Mouse (Mus musculus) thymus, postnatal 4 days (tissue): ENCODE data around the gene Pzp.

ENCODE experiments used
- DNase-seq: peaks from one replicate; pipeline ENCODE4 v3.0.0; 2021

Gene Pzp

GRCm38 (mm10) chr6:128526601-128527000 lies at the start of gene Pzp:
Pzp (minus strand) TSS chr6:128526720.
- DNase-seq = no peak

DNA sequence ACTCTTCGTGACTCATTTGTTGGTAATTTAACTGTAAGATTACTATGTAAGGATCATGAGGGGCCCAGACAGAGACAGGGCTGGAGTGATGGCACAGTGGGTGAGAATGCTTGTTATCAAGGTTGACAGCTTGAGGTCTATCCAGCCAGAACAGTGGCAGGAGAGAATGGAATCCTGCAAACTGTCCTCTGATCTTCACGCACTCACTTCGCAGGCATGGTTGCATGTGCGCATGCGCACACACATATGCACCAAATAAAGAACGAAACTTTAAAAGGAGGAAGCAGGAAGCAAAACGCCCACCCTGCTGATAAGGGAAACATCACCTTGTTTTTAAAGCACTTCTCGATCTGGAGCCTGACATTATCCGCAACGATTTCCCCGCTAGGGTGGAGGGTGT lies 40.1 kb upstream of the Pzp start:
- DNase-seq = no peak

GRCm38 (mm10) chr6:128554049-128554448 lies 27.5 kb upstream of the Pzp start:
- DNase-seq = no peak

DNA sequence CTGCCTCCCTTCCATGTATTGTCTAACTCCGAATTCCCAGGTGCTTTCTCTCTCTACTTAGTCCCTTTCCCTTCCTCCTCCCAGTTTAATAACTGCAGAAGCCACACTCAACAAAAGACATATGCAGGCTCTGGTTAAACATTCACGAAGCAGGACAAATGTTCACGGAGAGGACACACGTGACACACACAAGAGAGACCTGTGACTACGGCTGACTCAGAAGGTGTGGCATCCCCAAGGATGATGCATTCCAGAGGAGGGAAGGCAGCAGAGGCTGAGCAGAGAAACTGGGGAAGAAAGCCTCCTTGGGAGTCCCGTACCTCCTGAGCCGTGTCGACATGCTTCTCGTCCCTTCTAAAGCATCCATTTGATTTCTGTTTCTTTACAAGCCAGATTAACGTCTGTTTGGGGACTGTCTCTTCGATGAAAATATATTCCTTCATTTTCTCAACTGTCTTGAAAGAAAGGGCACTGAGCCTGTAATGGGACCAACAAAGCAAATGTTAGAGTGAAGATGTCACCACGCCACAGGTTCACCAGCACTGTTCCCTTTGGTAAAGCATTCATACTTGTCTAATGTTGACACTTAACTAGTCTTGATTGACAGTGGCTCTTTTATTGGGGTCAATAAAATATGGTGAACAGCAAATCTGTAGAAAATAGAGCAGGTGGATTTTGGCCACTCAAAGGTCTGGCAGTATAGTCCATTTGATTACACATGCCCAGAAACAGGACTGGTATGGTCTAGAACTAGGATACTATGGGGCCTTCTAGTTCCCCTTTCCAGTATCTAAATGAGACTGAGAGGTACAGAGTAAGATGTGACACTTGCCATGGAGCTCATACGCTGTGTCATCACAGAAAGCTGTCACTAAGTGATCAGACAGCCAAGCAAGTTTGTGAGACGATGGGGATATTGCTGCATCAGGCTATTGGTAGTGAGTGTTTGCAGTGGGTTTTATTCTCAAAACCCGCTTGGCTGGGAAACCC lies 23.2 kb upstream of the Pzp start:
- DNase-seq = no peak

DNA sequence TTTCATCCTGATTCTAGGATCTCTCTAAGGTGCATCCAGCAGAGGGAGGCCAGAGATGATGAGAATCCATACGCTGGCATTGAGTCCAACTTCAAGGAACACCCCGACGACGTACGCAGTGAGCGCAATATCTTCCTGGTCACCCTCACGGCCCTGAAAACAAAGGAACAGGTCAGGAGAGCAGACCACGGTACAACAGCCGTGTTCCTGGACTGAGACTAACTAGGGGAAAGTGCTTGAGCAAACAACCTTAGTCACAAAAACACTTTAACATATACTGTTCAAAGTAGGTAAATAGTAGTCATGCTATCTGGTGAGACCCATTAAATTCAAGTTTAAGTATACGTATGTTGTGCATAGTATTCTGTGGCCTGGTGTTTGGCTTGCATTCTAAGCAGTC lies 22.0 kb upstream of the Pzp start:
- DNase-seq = no peak

- no peak for DNase-seq
Measured at GRCm38 (mm10) chr6:128545402-128545801, 18.9 kb upstream of the Pzp start.

DNA sequence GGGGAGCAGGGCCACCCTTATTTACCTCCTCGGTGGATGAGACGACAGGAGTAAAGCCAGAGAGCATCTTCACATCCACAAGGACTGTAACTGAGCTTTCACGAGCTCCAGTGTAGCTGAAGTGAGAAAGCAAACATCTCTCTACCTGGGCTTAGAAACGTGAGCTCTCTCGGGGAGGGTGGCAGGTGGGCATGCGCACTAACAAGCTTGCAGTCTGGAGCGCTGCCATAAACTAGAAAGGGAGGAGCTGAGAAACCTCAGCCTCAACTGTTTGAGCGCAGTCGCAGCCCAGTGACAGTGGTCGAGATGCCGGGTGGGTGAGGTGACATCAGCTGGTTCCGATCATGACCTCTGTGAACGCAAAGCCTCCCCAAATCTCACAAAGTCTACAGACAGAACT lies 16.7 kb upstream of the Pzp start:
- DNase-seq = no peak

DNA sequence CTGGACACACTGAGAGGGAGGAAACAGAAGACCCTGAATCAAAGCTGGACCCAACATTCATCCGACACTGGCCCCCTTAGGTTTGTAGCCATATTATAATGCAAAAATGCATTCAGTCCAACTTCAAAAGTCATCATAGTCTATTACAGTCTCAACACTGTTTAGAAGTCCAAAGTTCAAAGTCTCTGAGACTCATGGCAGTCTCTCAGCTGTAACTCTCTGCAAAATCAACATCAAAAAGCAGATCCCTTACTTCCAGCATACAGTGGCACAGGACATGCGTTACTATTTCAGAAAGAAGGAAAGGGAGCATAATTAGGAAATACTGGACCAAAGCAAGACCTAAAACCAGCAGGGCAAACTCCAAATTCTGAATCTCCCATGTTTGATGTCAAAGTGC lies 8.7 kb upstream of the Pzp start:
- no peak for DNase-seq

DNA sequence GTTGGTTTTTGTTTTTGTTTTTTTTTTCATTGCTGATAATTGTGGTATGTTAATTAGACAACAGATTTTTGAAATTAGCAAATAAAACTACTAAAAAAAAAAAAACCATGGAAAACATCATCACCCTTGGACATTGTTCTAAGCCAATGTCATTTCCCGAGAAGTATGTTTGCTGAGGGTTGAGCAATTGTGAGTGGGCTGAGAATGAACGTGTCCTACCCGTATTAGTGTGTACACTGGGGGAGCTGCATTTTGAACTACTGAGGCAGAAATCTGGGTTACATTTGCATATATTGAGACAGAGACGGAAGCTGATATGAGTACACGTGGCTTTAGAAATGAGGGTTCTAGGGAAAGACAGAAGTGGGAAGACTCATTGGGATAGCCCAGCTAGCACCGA lies 6.8 kb upstream of the Pzp start:
- DNase-seq = no peak

DNA sequence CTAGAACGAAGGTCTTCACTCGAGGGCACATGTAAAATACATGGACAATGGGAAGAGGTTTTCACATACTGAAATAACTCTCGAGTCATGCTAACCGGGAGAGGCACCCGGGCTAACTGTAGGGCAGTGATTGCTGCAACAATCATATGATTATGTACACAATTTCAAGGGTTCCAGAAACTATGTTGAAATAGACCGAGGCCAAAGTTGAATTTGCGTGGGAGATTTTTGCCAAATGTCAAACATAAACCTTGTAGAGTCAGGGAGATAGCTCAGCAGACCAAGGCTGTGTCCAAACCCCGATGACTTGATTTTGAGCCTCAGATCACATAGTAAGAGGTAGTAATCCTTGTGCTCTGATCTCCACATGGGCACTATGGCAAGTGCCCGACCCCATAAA lies 6.2 kb upstream of the Pzp start:
- no peak for DNase-seq

- no peak for DNase-seq
Measured at GRCm38 (mm10) chr6:128528491-128528890, 2.0 kb upstream of the Pzp start.

DNA sequence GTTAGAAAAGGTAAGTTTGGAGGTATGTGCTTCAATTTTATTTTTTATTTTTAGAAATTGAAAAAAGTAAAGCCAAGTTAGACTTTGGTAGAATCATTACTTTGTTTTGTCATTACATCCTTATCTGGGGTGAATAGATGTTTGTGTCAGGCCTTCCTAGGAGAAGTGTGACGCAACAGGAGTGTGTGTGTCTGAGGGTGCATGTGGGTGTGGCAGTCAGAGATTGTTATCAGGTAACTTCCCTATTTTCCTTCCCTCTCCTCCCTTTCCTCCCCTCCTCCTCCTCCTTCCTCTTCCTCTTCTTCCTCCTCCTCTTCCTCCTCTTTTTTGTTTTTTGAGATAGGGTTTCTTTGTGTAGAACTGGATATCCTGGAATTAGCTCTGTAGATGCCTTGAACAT lies 590 bp upstream of the Pzp start:
- no peak for DNase-seq

DNA sequence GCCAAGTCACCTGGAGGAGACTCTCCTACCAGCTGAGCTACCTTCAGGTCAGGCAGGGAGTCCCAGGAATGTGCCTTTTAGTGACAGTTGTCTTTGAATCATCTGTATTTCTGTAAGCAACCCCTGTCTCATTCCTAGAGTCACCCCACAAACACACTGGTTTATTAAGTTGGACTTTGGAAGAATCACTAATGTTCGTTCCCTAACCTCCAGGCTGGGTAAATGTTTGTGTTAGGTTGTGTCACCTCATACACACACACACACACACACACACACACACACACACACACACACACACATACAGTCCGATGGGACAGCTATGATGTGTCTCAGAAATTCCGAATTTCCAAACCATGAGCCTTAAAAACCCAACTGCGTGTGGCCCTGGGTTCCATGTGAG lies 719 bp downstream of the Pzp start:
- no peak for DNase-seq

GRCm38 (mm10) chr6:128523360-128523759 lies 3.2 kb downstream of the Pzp start:
- DNase-seq = no peak

DNA sequence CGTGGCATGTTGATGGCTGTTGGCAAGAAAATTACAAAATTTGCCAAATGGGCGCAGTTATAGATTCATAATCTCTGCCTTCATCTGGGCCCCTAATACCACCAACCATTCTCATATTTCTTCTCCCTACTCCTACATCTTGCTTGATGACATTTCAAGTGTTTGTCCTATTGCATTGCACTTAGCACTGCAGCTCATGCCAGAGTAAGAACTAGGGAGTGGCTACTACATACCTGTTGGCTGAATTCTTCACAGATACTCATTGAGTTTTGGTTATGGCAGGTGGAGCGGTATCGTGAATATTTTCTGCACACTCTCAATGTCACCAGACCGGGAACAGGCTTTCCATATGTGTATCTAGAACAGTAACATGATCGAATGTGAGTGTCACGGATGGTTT lies 7.4 kb downstream of the Pzp start:
- DNase-seq = no peak

- no peak for DNase-seq
Measured at GRCm38 (mm10) chr6:128505676-128506236, 20.8 kb downstream of the Pzp start.

DNA sequence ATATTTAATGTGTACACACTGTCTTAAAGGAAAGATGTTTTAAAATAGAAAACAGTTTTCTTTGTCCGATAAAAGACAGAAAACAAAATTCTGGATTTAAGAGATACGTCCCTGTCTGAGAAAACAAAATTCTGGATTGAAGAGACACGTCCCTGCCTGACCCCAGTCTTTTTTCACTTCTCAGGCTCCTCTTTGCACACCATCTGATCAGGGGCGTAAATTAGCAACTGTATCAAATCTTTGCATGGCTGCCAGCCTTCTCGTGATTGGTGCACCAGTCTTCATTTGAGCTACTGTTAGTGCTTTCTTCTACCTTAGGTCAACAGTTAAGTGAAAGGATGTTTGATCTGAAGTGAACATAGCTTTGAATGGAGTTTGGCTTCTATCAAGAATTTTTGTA lies 21.8 kb downstream of the Pzp start:
- DNase-seq = no peak

DNA sequence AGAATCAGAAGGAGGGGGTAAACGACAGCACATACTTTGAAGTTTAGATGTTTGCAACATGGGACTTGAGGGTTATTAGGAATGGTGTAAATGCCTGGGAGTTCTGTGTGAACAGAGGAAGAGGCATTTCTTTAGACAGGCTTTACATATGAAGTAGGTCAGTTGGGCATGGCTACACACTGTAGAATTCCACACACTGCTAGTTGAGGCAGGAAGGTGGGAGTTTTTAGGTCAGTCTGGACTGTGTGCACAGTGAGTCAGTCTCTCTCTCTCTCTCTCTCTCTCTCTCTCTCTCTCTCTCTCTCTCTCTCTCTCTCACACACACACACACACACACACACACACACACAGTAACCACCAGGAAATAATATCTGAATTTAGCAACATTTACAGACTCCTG lies 31.2 kb downstream of the Pzp start:
- no peak for DNase-seq

- no peak for DNase-seq
Measured at GRCm38 (mm10) chr6:128494646-128495331, 31.7 kb downstream of the Pzp start.

GRCm38 (mm10) chr6:128491916-128492315 lies 34.6 kb downstream of the Pzp start:
- DNase-seq = no peak

DNA sequence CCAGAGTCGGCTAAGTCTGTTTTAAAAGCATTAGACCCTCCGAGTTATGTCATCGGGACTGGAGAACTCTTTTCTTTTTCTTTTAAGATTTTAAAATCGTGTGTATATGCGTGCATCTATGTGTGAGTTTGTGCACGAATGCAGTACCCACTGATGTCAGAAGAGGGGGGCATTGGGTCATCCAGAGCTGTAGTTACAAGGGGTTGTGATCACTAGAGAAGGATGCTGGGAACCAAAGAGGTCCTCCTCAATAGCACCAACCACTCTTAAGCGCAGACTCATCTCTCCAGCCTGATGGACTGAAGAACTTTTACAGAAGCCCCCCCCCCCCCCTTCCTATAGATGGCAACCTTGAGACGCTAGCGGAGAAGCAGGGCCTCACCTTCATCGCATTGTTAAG lies 36.4 kb downstream of the Pzp start:
- DNase-seq = no peak

DNA sequence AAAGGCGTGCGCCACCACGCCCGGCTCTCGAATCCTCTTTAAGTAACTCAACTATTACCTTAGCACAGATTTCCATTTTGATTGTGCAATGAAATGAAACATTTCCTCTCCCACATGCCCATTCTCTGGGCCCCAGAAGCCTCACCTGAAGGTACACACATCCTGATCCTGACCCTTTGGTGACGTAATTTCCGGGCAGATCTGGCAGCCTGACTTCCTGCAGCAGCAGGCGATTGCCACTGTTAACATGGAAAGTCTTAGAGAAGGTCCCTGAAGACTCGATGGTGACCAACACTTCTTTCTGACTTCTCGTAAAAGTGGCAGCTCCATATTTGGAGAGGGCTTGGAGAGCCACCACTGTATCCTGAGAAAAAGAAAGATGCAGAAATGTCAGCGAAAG lies 38.8 kb downstream of the Pzp start:
- DNase-seq = no peak

- DNase-seq = peak; percentile 100
Measured at GRCm38 (mm10) chr6:128479463-128480454, 46.8 kb downstream of the Pzp start.
